Mouse (Mus musculus): ENCODE results near the gene Sec14l1.

Sec14l1 gene

DNA sequence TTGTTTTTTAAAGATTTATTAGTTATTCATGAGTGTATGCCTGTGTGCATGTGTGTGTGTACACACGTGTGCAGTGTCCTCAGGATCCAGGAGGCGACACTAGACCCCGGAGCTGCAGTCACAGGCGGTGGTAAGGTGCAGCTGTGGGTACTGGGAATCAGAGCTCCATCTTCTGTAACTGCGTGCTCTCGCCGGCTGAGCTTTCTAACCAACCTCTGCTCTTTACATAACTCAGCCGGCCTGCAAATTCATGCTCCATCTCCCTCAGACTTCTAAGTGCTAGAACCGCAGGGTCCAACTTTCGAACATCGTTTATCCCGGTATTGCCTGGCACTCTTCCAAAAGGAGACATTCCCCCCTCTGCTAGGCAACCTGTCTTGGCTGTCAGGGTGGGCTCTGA, 60.5 kb downstream of the Sec14l1 start:
- intact Hi-C loops (cut with DNase I): no loop called here

DNA sequence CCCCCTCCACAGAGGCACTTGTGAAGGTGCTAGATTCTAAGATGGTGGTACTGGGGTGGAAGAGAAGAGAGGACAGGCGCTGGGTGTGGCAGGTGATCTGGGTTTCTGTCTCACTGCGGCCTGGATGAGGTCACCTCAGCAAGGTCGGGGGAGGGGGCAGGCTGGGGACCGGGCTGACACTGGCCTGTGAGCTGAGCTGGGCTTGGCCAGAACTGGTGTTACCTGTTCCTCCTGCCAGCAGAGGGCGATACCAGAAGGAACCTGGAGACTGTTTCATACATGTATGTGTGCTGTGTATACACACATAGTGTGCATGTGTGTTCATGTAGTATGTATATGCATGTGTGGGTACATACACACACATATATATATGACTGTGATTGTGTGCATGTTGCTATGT, 61.3 kb downstream of the Sec14l1 start:
- intact Hi-C loops (cut with DNase I): no loop called here

DNA sequence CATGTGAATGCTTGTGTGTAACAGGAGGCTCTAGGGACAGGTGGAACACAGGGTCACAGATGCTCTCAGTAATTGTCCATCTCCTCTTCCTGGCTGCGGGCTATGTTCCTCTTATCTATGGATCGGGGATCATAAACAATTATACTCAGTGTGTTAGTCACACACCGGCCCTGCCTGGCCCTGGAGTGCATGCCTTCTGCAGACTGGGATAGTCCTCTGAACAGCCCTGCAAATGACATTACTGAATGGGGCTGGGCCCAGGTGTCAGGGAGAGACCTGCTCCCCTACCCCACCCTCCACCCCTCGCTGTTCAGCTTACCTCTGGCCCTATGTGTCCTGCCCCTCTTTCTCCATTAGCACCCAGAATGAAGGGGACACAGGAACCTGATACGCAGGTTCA, 61.9 kb downstream of the Sec14l1 start:
- intact Hi-C loops (cut with DNase I): loop anchor here (1.0 kb wide), 1 partner anchor 105 kb away; no protein-coding TSS in a partner anchor

DNA sequence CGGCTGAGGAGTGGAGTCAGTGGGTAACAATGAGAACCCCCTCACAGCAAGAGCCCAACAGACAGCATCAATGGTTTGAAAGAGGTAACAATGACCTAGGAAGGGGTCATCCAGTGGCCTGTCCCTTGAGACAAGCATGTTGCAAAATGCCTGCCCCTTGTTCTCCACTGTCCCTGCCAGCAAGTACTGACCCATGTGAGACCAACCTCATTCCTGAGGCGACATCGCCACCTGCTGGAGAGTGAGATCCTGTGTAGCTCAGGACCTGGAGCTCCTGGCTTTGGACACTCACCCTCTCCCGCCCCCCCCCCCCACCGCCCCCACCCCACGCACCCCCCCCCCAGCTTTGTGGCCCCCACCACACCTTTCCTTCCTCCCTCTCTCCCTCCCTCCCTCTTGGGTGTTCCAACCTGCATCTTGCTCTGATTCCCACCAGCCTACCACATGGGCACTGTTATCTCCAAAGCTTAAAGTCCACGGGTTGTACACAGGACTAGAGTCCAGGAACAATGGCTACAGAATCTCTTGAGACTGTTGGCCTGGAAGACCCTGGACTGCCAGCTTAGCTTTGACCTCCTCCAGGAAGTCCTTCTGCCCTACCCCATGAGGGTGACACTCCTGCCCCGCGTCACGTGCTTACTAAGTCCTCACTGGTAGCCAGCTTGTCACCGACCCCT, 62.5 kb downstream of the Sec14l1 start:
- intact Hi-C loops (cut with DNase I): loop anchor here (1.0 kb wide), 1 partner anchor 105 kb away; no protein-coding TSS in a partner anchor

DNA sequence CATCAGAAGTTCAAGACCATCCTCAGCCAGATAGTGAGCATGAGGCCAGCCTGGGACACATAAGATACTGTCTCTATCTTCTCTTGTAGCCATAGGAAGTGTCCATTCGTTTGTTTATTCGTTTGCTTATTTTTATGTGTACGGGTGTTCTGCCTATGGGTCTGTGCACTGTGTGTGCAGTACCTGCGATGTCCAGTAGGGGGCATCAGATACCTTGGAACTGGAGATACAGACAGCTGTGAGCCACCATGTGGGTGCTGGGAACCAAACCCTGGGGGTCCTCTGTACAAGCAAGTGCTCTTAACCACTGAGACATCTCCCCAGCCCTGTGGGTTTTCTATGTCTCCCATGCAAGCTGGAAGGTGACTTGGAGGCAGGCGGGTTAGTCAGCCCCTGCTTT, 64.9 kb downstream of the Sec14l1 start:
- intact Hi-C loops (cut with DNase I): loop anchor here (5.0 to 10.0 kb wide), 2 partner anchors 182 to 265 kb away; partner anchors contain the start of gene Mgat5b

DNA sequence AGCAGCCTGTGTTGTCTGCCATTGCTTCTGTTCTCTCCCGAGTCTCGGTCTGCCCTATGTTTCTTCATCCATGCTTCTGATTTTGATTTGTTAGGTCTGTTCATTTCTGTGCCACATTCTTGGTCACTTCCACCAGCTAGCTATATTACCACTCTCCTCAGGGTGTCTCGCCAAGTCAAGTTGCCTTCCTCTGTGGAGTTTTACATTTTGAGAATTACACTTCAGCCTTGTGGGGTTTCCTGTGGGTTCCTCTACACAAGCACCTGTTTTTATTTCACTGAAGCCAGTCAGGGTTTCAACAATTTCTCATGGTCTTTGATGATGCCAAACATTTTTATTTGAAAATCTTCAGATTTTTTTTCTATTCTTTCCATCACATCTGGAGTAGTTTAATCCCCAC, 67.8 kb downstream of the Sec14l1 start:
- intact Hi-C loops (cut with DNase I): loop anchor here (5.0 to 10.0 kb wide), 2 partner anchors 179 to 268 kb away; partner anchors contain the start of gene Mgat5b

DNA sequence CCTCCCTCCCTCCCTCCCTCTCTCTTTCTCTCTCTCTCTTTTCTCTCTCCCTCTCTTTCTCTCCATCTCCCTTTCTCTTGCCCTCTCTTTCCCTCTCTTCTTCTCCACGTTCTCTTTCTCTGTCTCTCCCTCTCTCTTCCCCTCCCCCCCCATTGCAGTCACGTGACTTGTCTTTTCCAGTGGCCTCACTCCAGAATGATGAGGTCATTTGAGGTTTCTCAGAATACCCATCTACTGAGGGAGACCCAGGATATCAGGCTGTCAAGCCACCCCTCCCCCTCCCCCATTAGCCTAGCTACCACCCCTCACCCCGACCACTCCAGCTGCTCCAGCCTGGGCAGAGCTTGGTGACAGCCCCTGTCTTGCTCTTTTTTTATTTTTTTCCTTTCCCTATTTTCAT, 68.3 kb downstream of the Sec14l1 start:
- intact Hi-C loops (cut with DNase I): loop anchor here (5.0 to 10.0 kb wide), 2 partner anchors 179 to 268 kb away; partner anchors contain the start of gene Mgat5b

DNA sequence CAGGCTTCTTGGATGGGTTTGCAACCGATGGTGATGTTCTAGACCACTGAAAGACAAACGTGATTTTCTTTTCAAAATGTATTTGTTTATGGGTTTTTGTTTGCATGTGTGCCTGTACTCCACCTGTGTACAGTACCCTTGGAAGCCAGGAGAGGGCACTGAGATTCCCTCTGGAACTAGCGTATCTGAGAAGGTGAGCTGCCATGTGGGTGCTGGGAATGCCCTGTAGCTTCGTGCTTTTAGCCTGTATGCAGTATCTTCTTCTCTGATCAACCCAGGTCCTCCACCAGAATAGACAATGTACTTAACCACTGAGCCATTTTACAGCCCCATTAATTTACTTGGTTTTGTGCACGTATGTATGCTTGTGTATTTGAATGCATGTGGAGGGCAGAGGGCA, 68.9 kb downstream of the Sec14l1 start:
- intact Hi-C loops (cut with DNase I): loop anchor here (5.0 to 10.0 kb wide), 2 partner anchors 178 to 269 kb away; partner anchors contain the start of gene Mgat5b

DNA sequence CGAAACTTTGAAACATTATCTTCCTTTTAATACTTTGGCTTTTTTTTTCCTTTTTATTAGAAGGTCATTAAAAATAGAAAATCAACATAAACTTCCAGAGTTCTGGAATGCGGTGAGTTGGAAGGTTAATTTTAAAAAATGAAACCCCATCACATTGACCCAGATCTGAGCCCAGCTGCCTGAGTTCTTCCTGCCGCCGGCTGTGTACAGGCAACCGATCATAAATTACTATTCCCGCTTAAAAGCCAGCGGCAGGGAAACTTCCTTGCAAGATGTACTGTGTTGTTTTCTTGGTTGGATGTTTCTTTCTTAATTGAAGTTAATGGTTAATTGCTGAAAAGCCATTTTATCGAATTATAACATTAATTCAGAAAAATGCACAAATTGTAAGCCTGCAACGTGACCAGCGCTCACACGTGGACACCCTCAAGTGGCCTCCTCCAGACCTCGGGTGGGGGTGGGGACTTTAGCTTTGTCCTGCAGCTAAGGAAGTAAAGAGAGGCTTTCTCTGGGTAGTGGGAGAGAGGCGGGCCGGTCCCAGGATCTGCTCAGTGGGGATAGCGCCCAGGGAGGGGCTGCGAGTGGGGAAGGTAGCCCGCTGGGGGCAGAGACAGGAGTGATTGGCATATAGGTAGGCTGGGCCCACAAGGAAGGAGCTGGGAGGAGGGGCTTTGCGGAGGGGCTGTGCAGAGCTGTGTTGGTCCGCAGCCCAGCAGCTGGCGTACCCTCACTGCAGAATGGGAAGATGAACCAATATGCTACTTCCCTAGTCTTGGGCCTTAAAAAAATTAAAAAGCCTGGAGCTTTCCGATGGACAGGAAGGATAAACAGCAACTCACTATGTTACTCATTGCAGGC, 70.3 kb downstream of the Sec14l1 start:
- intact Hi-C loops (cut with DNase I): loop anchor here (10.0 kb wide), 1 partner anchor 271 kb away; the partner anchor contains the start of gene Mgat5b

DNA sequence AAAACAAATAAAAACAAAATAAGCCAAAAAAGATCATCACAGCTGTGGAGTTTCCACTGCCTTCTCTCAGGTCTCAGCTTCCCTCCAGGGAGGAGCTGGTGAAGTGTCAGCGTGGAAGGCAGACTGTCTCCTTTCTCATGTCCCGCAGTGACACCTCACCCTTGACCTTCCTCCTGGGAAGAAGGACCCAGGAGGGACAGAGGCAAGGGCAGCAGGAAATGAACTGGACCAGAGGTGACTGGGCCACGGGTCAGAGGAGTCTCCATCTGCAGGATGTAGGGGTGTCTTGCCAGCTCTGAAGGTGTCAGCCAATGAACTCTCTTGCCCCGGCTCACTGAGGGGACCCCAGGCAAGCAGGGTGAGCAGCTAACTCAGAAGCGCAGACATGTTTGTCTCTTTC, 76.6 kb downstream of the Sec14l1 start:
- intact Hi-C loops (cut with DNase I): no loop called here

DNA sequence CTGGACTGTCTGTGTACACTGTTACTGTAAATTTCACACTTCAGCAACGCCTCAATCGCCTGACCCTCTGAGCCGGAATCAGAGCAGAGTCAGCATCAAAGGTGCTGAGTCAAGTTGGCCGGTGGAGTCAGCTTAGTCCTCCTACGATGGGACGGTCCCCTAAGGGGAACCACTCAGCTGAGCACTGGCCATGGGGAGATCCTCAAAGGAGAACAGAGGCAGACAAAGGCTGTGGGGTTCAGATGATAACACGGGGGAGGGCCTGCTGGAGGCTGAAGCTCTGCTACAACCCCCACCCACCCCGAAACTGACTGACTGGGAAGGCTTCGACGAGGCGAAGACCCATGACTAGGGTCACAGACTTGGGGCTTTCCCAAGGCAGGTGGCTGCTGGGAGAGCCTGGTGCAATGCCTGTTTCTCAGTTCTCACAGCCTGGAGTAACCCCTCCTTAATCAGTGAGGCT, 79.5 kb downstream of the Sec14l1 start:
- intact Hi-C loops (cut with DNase I): no loop called here

DNA sequence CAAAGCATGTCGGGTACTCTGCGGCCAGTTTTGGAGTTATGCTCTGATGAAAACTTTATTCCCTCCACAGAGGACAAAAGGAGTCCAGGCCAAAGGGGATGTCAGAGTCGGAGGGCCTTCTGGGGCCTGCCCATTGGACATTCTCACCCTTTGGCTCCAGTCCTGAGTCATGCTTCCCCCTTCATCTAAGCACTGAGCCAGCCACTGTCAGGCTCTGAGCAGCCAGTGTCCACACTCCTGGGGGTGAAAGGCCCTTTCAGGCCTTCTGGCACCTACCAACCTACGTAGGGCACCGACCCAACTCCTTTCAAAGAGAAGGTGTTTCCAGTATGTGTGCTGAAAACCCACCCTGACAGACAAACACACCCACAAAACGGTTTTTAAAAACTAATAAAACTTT, 80.6 kb downstream of the Sec14l1 start:
- intact Hi-C loops (cut with DNase I): no loop called here

DNA sequence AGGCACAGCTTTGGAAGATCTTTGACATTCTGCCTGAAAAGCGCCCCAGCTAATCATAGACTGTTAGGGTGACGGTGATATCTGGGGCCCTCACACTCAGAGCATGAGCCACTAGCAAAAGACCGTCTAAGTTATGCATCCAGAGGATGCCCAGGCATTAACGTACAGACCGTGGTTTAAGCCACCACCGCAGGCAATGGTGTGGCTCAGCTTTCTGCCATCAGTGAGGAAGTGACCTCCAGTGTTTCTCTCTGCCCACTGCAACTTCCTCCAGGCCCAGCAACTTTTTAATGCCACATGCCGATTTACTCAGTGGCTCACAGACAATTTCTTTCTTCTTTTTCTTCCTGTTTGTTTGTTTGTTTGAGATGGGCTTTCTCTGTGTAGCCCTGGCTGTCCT, 81.7 kb downstream of the Sec14l1 start:
- intact Hi-C loops (cut with DNase I): no loop called here

DNA sequence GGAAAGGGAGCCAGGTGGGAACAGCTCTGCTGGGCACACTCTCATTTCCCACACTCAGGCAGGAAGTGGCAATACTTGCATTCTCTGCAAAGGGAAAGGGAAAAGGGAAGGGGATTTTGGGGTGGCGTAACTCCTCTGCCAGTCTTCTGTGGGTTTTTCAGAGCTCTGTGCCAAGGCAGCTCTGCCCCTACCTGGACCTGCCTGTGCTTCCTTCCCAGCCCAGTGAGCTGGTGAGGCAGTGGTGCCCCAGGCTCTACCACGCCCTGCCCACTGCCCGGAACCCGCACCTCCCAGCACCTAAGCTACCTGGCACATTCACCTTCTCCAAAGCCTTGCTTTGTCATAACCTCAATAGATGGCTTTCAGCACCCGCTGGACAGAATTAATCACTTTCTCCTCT, 83.2 kb downstream of the Sec14l1 start:
- intact Hi-C loops (cut with DNase I): no loop called here

DNA sequence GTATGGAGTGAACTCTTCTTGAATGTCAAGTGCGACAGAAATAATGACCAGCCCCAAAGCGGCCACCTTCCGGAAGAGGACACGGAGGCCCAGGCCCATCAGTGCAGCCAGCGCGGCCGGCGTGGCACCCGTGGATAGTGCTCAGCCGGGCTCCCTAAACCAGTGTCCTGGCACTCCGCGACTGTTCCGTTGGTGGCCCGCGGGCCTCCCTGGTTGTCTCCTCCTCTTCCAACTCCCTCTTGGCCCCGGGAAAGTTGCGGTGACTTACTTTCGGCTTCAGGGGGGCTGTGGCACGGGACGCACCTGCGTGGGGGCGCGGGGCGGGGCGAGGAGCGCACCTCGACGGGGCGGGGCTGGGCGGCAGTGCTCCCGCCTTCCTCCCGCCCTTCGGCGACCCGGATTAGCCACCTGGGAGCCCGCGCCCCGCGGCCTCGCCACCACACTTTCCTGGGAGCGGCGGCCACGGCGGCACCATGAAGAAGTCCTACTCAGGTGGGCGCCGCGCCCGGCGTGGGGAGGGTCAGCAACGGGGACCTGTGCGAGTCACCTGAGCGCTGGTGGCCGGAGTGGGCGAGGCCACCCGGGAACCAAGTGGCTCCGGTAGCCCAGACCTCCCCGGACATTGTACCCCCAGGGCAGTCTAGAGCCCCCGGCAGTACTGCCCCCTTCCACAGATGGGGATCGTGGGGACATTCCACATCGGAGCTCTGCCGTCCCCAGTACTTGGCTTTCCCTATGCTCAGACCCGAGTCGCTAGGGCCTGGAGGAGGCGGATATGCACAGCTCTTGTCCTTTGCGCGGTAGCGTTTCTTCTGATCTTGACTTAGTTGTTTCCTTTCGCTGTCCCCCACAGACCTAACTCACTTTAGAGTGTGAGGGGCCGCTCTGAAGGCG, 84.6 kb downstream of the Sec14l1 start, which contains the start of gene Sept9:
TSS of gene Sept9 (plus strand) at position 380 of the 894 bp plus-strand sequence.
- intact Hi-C loops (cut with DNase I): no loop called here

DNA sequence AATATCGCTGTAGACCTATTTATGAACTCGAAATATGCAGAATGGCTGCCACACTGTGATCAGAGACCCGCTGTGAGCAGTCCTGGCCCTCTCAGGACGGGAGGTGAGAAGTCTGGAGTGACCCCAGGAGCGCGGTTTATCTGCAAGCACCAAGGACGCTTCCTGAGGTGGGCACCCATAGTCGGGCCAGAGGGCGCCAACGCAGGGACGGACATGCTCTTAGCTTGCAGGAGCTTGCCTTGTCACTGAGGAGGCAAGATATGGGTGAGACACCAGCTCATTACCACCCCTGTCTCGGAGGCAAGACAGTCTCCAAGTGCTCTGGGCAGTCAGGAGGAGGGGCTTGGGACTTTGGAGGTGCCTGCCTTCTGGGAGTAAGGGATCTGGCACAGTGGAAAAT, 86.9 kb downstream of the Sec14l1 start:
- intact Hi-C loops (cut with DNase I): no loop called here

DNA sequence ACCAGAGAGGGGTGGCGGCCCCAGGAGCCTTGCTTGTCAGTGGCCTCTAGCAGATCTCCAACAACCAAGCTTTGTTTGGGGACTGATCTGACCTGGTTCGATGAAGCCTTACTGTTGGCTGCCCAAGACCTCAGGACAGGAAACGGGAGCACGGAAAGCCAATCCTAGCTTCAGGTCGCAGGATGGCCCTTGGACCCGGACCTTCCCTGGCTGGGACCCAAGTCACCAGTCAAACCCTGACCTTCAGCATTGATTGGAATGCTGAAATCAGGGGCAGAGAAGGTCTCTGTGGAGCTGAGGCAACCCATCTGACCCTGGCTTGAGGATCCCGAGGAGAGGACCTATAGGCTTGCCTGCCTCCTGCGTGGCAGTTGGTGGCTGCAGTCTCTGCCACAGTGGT, 89.6 kb downstream of the Sec14l1 start:
- intact Hi-C loops (cut with DNase I): no loop called here

DNA sequence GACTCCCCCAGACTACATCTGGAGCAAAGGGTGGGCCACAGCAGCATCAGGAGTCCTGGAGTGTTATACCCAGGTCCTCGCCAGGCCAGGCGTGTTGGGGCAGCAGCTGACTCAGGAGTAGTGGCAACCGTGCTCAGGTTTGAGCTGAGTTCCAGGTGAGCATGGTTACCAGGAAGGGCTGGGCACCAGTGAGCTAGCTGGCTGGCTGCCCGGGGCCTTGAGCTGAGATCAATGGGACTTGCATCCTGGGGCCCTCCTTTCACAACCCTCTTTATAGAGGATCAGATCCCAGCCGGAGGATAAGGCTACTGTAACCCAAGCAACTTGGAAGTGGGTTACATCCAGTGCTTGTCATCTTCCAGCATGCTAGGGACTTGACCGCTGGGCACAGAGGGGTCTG, 90.1 kb downstream of the Sec14l1 start:
- intact Hi-C loops (cut with DNase I): no loop called here

DNA sequence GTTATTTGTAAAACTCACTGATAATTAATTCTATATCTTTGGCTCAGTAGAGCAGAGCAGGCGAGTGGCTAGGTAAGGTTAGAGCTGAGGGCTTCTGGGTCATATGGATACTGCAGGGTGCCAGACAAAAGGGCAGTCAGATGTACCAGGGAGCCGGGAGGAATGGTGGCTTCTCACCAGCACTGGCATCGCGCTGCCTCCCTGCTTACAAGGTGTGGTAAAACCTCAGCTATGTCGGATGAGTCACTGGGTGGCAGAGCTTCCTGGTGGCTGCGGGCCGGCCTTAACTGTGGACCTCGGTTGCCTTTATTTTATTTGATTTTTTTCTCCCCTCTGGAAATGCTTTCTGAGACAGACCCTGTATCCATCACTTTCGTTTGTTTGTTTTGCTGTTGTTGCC, 90.5 kb downstream of the Sec14l1 start:
- intact Hi-C loops (cut with DNase I): no loop called here

DNA sequence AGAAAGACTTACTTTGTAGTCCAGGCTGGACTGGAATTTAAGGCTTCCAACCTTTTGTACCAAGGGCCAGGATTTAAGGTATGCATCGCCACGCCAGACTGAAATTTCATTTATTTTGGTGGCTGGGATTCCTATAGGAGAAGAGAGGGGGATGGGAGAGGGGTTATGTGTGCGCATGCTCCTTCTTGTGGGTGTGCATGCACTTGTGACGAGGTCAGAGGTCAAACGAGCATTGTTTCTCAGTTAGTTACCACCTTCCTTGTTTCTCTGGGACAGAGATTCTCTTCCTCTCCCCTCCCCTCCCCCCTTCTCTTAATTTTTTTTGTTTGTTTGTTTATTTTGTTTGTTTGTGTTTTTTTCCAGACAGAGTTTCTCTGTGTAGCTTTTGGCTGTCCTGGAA, 92.5 kb downstream of the Sec14l1 start:
- intact Hi-C loops (cut with DNase I): no loop called here

DNA sequence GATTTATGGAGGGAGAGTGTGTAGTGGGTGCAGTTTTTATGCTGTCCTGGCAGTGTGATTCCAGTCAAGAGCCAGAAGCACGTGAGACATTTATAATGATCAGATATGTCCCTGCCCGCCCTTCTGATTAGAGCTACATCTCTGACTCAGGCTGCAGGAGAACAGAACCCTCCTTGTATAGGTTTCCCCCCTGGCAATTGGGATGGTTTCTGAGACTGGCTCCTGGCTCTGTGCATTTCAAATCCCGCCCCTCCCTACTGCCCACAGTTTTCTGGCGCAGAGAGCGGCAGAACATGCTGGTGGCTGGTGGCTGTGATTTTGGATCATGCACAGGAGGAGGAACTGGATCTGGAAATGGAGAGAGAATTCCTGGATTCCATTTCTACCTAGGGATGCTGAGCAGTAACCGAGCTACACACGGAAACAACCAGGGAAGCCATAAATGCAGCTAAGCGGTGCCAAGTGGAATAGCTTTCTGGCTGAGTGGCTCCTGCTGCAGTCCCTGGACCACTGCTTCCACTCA, 93.2 kb downstream of the Sec14l1 start:
- intact Hi-C loops (cut with DNase I): no loop called here

Measured in adrenal gland (tissue).